Mouse (Mus musculus): Measurements from ENCODE around the gene Ap1g2.

The Ap1g2 gene

DNA sequence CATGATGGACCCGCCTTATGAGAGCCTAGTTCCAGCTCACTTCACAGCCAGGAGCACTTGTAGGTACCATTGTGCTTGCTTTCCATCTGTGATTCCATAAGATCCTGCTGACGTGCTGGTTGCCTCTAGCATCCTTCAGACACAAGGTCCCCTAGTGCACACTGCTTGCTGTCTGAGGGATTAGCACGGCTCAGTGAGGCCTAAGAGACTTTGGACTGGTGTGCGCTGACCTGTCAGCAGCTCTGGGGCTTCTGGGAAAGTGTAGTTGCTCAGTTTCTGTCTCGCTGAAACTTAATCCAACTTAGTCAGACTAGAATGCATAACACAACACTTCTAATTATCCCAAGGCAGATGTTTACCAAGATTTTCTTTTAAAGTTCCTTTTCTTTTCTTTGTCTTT is 46.5 kb downstream of the Ap1g2 start:
- no peak for DNase-seq (ENCODE audit: low spot score in 2 of 2)

DNA sequence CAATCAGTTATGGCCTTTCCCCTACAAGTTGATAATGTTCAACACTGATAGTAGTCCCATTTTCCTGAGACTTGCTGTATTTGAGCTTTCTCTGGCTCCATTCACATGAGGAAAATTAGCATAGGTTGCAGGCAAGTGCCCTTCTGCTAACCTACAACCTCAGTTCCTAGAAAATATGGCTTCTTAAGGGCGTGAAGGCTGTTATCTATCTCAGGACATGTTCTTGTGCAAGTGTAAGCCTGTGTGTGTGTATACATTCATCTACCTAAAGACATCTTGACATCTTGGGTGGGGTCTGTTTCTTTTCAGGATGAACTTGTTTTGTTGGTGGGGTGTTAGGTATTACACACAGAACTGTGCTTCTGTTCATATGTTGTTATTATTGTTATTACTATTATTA is 47.4 kb downstream of the Ap1g2 start:
- DNase-seq (ENCODE audit: low spot score in 2 of 2): no peak

DNA sequence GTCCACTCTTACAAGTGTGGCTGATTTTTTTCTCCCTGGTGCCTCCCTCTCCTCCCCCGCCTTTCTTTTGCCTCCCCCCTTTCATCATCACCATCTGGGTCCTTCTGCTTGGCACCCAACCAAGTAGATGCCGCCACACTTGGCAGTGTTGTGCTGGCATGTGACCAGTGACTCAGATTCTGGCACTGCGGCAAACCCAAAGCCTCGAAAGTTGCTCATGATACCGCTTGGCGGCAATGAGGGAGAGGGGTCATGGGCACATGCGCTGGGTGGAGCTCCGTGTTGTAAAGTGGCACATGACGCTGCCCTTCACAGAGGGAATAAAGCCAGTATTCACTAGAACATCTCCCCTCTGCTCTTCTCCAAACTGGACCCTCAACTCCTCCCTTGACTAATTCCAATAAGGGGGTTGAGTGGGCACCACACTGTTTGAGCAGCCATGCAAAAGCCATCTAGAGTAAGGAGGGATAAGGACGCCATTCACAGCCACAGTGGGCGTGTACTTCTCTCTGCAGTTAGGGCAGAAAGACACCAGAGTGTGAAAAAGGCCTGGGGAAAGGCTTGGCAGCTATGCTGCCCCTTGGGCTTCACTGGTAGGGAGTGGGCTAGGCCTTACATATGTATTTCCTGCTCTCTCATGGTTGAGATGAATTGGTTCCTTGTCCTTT is 51.1 kb downstream of the Ap1g2 start:
- DNase-seq (ENCODE audit: low spot score in 2 of 2): peak; percentile 43 to 50

DNA sequence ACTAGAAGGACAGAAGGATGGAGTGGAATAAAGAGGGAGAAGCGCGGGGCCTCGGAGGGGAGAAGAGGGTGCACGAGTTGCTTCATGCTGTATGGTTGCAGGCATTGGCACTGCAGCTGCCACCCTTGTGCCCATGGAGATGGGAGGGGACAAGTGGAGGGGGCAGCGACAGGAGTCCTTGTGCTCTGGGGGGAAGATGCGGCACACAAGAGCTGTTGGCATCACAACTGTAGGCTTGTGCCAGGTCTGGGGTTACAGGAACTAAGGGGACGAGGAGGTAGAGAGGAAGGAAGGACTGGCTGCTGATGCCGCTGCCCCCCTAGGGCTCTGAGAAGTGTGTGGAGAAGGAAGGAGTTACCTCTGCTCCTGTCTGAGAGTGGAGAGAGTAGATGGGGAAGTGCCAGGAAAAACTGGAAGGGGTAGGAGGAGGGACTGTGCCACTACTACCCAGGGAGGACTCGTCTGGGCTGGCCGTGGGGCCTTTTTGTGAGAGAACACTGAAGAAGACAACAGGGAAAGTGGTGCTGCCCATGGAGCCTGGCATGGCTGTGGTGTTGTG is 52.1 kb downstream of the Ap1g2 start:
- DNase-seq (ENCODE audit: low spot score in 2 of 2): no peak

DNA sequence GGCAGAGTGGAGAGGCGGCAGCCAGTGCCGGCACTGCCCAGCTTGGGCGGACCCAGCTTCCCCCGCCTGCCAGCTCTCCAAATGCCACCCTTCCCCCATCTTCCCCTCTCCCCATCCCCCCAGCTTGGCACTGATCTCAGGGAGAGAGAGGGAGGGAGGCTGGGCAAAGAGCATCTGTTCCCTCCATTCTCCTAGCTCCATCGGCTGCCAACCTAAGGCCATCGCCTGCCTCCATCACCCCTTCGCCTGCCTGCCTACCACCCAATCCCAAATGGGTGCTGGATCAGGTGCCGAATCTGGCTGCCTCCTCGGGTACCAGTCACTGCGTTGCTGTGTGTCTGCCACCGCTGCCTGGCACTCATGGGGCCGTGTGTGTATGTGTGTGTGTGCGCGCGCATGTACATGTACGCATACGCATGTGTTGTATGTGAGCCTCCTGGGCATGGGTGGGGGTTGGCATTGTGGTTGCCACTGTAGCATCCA is 52.6 kb downstream of the Ap1g2 start:
- no peak for DNase-seq (ENCODE audit: low spot score in 2 of 2)

DNA sequence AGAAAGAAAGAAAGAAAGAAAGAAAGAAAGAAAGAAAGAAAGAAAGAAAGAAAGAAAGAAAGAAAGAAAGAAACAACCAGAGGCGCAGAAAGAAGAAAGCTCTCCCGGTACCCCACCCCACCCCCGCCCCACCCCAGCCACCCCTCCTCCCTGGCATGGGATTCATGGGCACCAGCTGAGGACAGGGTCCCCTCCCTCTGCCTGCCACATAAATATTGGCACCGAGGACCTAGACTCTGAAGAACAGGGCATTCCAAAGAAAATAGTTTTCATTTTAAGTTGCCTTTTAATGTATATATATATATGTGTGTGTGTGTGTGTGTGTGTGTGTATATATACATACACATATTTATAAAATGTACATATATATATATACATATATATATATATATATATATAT is 53.3 kb downstream of the Ap1g2 start:
- DNase-seq (ENCODE audit: low spot score in 2 of 2): no peak

DNA sequence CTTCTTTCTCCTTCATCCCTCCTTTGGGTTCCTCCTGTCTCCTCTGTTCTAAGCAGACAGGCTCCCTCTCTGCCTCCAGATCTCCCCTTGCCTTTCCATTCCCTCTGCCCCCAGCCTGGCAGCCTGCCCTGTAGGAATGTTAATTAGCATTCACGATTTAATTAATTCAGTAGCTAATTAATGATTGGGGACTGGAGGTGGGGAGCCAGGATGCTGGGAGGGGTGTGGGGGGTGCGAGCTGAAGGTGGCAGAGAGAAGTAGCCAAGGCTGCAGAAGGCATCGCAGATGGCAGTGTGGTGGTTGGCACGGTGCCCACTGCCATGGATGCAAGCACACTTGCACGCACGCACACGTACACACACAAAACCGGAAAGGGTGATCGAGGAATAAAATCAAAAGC is 53.9 kb downstream of the Ap1g2 start:
- no peak for DNase-seq (ENCODE audit: low spot score in 2 of 2)
